Mouse (Mus musculus) kidney, postnatal 0 days (tissue): ENCODE data around the gene Gm11564. TPM values are rescaled to one million over a fixed set of nuclear protein-coding genes. Genes with fewer than 3 reads are reported as not detected.
A peak's percentile ranks its signal among the peaks of the same experiment; 100 is the strongest.
"Not testable (repeated sequence)": the region's sequence is repeated elsewhere in the genome, so short reads cannot be mapped to it uniquely, and the experiment has no call there.

ENCODE experiments used
- ATAC-seq: fragments of 200-750 bp; cut with Nextera tagmentation; replicated peaks from 2 replicates; pipeline ENCODE4 v1.8.0; 2017; ENCODE audit warnings: low read depth, moderate number of reproducible peaks, moderate TSS enrichment, moderate library complexity; ENCODE audit not compliant: low FRiP score
- DNase-seq: peaks from one replicate; pipeline ENCODE4 v3.0.0-alpha.2; 2016; ENCODE audit warnings: low spot score
- H3K27ac ChIP-seq: fragments of 300-500 bp; sonication (generic); 2 replicates; pipeline ENCODE4 v1.5.1; 2014; ENCODE audit warnings: mild to moderate bottlenecking
- H3K27me3 ChIP-seq: fragments of 300-500 bp; sonication (generic); 2 replicates; pipeline ENCODE4 v1.6.1; 2014; ENCODE audit warnings: low read length, mixed read lengths; ENCODE audit not compliant: insufficient read depth
- H3K36me3 ChIP-seq: fragments of 300-500 bp; sonication (generic); 2 replicates; pipeline ENCODE4 v1.6.1; 2014; ENCODE audit warnings: low read length, mixed read lengths; ENCODE audit not compliant: insufficient read depth
- H3K4me1 ChIP-seq: fragments of 300-500 bp; sonication (generic); replicated peaks from 2 replicates; pipeline ENCODE4 v1.6.1; 2014; ENCODE audit warnings: antibody characterized with exemption, low read length, mixed read lengths; ENCODE audit not compliant: insufficient read depth
- H3K4me2 ChIP-seq: fragments of 300-500 bp; sonication (generic); 2 replicates; pipeline ENCODE4 v1.6.1; 2014; ENCODE audit warnings: mild to moderate bottlenecking, low read length, moderate library complexity, mixed read lengths
- H3K4me3 ChIP-seq: fragments of 300-500 bp; sonication (generic); replicated peaks from 2 replicates; pipeline ENCODE4 v1.5.1; 2014; ENCODE audit warnings: low read depth, low read length
- H3K9ac ChIP-seq: fragments of 300-500 bp; sonication (generic); 2 replicates; pipeline ENCODE4 v1.6.1; 2014; ENCODE audit warnings: low read depth, low read length
- H3K9me3 ChIP-seq: fragments of 300-500 bp; sonication (generic); replicated peaks from 2 replicates; pipeline ENCODE4 v1.6.1; 2016; ENCODE audit warnings: low read length, inconsistent platforms, mixed read lengths
- CTCF ChIP-seq: IDR thresholded peaks from 2 replicates; pipeline ENCODE4 v1.5.1; 2016; ENCODE audit warnings: antibody characterized with exemption, low read depth, mild to moderate bottlenecking, moderate library complexity
- WGBS: fragments of 180-500 bp; shearing (Covaris S2); extraction: QIAGEN DNeasy Blood & Tissue Kit; methylation state at CpG from one replicate; pipeline ENCODE4 v1.1.7; 2014; 5-methylcytosine and 5-hydroxymethylcytosine counted together
- polyA plus RNA-seq: library from polyadenylated mRNA; unstranded; fragments of >200 nt; fragmentation: Nextera tagmentation; extraction: Ambion mirVana; gene quantifications from 2 replicates; pipeline ENCODE4 v1.2.1, GENCODE M21; 2015

The Gm11564 gene
- polyA plus RNA-seq: not detected in 2 replicates

GRCm38 (mm10) chr11:99815566-99815965 lies at the start of gene Gm11564:
Gene Gm11564 (minus strand): TSS chr11:99815666.
- not testable (repeated sequence) for H3K27me3 ChIP-seq, DNase-seq, ATAC-seq, H3K9me3 ChIP-seq, H3K4me3 ChIP-seq, H3K27ac ChIP-seq, H3K4me2 ChIP-seq, H3K4me1 ChIP-seq, H3K9ac ChIP-seq, H3K36me3 ChIP-seq
- WGBS: 82% methylated on average over 2 of the region's 2 CpGs

- not testable (repeated sequence) for ATAC-seq, H3K4me2 ChIP-seq, H3K27me3 ChIP-seq, H3K36me3 ChIP-seq, DNase-seq, H3K4me1 ChIP-seq, H3K27ac ChIP-seq, H3K9ac ChIP-seq, H3K9me3 ChIP-seq, H3K4me3 ChIP-seq
- 57% methylated on average over 1 of the region's 1 CpGs for WGBS
Measured at GRCm38 (mm10) chr11:99864176-99864575, 48.7 kb upstream of the Gm11564 start, which contains the start of gene Gm11559. Gene Gm11559 (plus strand): TSS chr11:99864476.

GRCm38 (mm10) chr11:99858761-99859160 lies 43.3 kb upstream of the Gm11564 start:
- WGBS: 74% methylated on average over 2 of the region's 2 CpGs
- DNase-seq: no peak

GRCm38 (mm10) chr11:99857617-99858016 lies 42.2 kb upstream of the Gm11564 start, which contains the start of gene Gm11568:
Gene Gm11568 (plus strand): TSS chr11:99857917.
- no peaks in the 10 kb centered on the region for H3K36me3 ChIP-seq
- H3K9me3 ChIP-seq: no peaks in the 10 kb centered on the region
- no peak for TF ChIP-seq CTCF
- no peak within 1 kb of the TSS for H3K4me2 ChIP-seq
- no peaks in the 10 kb centered on the region for H3K4me1 ChIP-seq
- H3K27ac ChIP-seq: no peak within 1 kb of the TSS
- DNase-seq (no peak), ATAC-seq (no peak)
- 76% methylated on average over 2 of the region's 2 CpGs for WGBS
- no peak within 1 kb of the TSS for H3K9ac ChIP-seq
- no peaks in the 10 kb centered on the region for H3K27me3 ChIP-seq
- H3K4me3 ChIP-seq: no peak within 1 kb of the TSS

More at GRCm38 (mm10) chr11:99858761-99859160, 43.3 kb upstream of the Gm11564 start:
- no peak for TF ChIP-seq CTCF
- no peaks in the 10 kb centered on the region for H3K4me1 ChIP-seq
- H3K27ac ChIP-seq: no peak overlapping the region
- no peak overlapping the region for H3K4me2 ChIP-seq
- H3K27me3 ChIP-seq: no peaks in the 10 kb centered on the region
- no peak overlapping the region for H3K9ac ChIP-seq
- no peaks in the 10 kb centered on the region for H3K9me3 ChIP-seq
- no peak for ATAC-seq
- H3K4me3 ChIP-seq: no peak overlapping the region
- H3K36me3 ChIP-seq: no peaks in the 10 kb centered on the region

GRCm38 (mm10) chr11:99854121-99854520 lies 38.7 kb upstream of the Gm11564 start:
- Histone ChIP-seq H3K9ac (no peak overlapping the region), H3K36me3 (no peaks in the 10 kb centered on the region), H3K27ac (no peak overlapping the region), H3K27me3 (no peaks in the 10 kb centered on the region), H3K4me1 (no peaks in the 10 kb centered on the region), H3K4me2 (no peak overlapping the region), H3K9me3 (no peaks in the 10 kb centered on the region), H3K4me3 (no peak overlapping the region)
- TF ChIP-seq CTCF: peak; percentile 61
- no peak for ATAC-seq
- peak; percentile 21 for DNase-seq
- 58% methylated on average over 3 of the region's 3 CpGs for WGBS

- TF ChIP-seq CTCF: no peak
- Histone ChIP-seq H3K27me3 (no peaks in the 10 kb centered on the region), H3K4me1 (no peaks in the 10 kb centered on the region), H3K36me3 (no peaks in the 10 kb centered on the region), H3K4me2 (no peak within 1 kb of the TSS), H3K9ac (no peak within 1 kb of the TSS), H3K4me3 (no peak within 1 kb of the TSS), H3K9me3 (no peaks in the 10 kb centered on the region), H3K27ac (no peak within 1 kb of the TSS)
- no peak for DNase-seq
- no peak for ATAC-seq
Measured at GRCm38 (mm10) chr11:99851508-99851907, 36.0 kb upstream of the Gm11564 start, which contains the start of gene Krtap4-16. Gene Krtap4-16 (minus strand): TSS chr11:99851608.

GRCm38 (mm10) chr11:99846746-99847145 lies 31.3 kb upstream of the Gm11564 start:
- 78% methylated on average over 2 of the region's 2 CpGs for WGBS
- ATAC-seq (no peak), DNase-seq (no peak)
- H3K4me2 ChIP-seq: no peak overlapping the region
- H3K36me3 ChIP-seq: no peaks in the 10 kb centered on the region
- H3K27ac ChIP-seq: no peak overlapping the region
- H3K4me3 ChIP-seq: no peak overlapping the region
- no peak for TF ChIP-seq CTCF
- no peaks in the 10 kb centered on the region for H3K27me3 ChIP-seq
- no peak overlapping the region for H3K9ac ChIP-seq
- H3K9me3 ChIP-seq: no peaks in the 10 kb centered on the region
- H3K4me1 ChIP-seq: no peaks in the 10 kb centered on the region
